Mouse (Mus musculus) layer of hippocampus, postnatal 25 days (tissue): ENCODE data around the gene Tk2. TPM values are rescaled to one million over a fixed set of nuclear protein-coding genes. Genes with fewer than 3 reads are reported as not detected.
"Not testable (repeated sequence)": the region's sequence is repeated elsewhere in the genome, so short reads cannot be mapped to it uniquely, and the experiment has no call there.

Experiments used
- DNase-seq, 2 experiments: peaks; one replicate each; pipeline ENCODE4 v3.0.0; 2022; ENCODE audit warnings: mixed read lengths in 2 of 2, low spot score in 1 of 2; ENCODE audit errors: extremely low spot score in 1 of 2
- total RNA-seq, 2 experiments: library from RNA; stranded (reverse); gene quantifications; 2 replicates each; pipeline ENCODE4 v1.2.3; 2021

Gene Tk2
- 10 to 100 TPM; 36.4 to 37.7 TPM for total RNA-seq

DNA sequence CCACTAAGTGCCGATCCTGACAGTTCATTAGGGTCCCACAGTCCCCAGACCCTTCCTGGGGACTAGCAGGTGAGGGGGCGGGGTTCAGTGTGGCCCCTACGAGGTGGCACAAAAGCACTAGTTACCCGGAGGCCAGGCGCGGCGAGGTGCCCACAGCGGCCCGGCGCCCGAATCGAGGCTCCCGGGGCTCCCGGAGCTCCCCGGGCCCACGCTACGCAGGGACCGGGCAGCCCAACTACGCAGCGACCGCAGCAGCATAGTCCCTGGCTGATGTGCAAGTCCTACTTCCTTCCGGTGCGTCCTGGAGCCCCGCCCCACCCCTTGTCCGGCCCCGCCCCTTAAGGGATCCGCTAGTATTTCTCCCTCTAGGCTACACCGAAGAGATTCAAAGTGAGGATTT, at the start of gene Tk2:
TSS of gene Tk2 (minus strand) at position 283 of the 400 bp plus-strand sequence.
- peak; percentile 60 to 64 for DNase-seq

DNA sequence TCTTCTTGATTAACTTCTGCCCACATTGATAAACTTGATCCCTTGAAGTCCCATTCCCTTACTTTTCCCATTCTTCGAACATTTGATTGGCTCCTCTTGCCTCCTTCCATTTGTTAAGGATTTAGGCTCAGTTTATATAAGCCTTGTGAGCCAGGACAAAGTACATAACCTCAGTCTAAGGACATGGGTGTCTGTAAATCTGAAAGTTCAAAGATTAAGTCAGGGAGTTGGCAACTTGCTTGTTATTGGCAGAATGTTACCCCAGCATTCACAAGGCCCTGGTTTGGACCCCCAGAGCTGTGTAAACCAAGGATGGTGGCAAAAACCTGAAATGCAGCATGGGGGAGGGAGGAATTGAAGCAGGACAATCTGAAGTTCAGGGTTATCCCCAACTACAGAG, 46.0 kb upstream of the Tk2 start:
- DNase-seq = no peak

DNA sequence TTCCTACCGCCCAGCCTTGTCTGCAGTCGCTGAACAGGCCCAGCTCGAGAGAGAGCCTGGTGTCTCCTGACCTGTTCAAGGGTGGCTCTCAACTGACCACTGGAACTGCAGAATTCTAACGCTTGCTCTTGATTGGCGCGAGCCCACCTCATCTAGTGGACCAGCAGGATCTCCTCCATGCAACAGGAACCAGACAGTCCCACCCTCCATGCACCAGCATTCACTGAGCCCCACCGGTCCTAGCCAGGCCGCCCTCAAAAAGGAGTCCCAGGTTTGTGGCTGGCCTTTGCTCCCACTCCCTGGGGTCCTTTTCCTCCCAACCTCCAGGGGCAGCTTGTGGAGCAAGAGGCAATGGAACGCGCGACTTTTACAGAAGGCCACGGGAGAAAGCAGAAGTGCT, 44.7 kb upstream of the Tk2 start, which contains the start of gene Cmtm2a:
TSS of gene Cmtm2a (minus strand) at position 101 of the 400 bp plus-strand sequence.
- not testable (repeated sequence) for DNase-seq

DNA sequence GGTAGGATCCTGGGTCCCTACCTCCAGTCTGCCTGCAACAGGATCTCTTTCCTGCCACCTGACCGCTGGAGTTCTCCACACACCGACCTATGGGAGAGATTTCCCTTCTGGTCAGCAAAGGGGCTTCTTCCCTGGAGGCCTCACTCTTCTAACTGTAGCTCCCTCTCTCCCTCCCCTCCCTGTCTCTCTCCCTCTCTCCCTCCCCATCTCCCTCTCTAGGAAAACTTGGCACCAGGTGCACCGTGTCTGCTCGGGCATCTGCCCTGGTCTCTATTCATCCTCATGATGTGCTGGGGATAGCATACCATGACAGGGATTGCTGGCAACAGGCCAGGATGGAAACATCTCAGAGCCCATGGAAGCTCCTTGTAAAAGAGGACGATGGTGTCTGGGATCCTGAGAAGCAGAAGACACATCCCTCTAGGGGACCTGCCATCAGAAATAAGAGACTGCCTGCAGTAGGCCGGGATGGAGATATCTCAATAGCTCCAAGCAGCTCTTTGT, 20.6 kb upstream of the Tk2 start:
- DNase-seq = no peak

DNA sequence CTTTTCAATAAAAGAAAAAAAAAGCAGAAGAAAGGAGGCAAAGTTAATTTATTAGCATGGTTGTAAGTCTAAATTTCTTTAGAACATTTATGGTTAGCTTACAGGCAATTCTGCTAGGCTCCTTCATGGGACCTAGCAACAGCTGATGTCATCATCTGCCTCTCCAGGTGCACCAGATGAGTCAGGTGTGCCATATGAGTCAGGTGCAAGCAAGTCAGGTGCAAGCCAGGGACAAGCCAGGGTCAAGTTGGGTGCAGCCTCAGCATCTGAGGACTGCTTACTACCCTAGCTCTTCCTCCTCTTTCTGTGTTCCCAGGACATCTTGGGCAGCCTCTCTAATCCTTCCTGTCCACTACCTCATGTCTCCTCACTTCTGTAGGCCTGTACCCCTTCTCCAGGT, 20.0 kb upstream of the Tk2 start:
- DNase-seq = no peak

DNA sequence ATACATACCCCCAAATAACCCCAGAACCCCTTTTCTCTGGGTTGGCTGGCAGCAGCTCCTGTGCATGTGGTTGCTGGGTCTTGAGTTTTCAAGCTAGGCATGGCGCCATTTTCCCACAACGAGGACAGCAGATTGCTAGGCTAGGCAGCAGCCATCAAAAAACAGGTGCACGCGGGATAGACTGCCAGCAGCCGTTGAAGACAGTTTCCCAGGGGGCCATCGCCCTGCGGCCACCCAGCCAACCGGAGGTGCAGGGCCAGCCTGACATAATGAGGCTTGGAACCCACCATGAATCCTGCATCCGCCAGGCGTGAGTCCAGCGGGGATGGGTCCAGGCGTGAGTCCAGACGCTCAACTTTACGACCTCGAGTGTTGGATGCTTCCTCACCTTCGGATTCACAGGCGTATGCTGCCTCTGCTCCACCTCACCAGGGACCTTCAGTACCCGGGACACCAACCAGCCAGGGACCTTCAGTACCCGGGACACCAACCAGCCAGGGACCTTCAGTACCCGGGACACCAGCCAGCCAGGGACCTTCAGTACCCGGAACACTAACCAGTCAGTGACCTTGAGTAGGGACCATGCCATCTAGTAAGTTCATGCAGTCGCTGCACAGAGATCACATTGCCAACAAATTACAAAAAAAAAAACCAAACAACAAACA, 16.0 kb upstream of the Tk2 start:
- not testable (repeated sequence) for DNase-seq

DNA sequence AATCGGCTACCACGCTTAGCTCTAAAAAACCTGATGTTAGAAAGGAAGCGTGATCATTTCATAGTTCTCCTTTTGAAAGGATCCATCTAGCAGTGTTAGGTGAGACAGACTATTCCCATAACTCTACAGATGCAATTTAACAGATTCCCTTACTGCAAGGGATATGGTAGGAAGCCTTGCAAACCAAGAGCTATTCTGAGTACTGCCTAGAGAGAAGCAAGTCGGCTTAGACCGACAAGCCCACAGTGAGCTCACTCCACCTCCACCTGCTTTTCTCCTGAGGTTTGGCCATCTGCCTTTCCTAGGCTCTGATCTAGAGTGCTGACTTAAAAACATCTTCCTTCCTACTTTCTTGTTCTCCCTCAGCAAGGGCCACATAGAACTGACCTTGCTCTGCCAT, 13.4 kb upstream of the Tk2 start:
- not testable (repeated sequence) for DNase-seq

DNA sequence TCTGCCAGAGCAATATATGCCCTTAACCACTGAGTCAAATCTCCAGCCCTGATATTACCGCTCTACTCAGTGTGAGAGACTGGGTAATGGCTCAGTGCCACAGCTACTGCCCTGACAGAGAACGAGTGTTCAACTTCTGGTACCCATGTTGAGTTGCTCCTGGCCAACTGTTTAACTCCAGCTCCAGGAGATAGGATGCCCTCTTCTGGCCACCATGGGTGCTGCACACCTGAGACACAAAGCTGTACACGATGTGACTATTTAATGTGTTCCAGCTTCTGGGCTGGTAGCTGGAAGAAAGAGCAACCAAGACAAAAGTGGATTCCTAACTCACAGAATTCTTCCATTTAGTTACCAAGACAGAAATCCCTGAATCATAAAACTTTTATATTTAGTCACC, 4.7 kb upstream of the Tk2 start:
- DNase-seq = no peak

DNA sequence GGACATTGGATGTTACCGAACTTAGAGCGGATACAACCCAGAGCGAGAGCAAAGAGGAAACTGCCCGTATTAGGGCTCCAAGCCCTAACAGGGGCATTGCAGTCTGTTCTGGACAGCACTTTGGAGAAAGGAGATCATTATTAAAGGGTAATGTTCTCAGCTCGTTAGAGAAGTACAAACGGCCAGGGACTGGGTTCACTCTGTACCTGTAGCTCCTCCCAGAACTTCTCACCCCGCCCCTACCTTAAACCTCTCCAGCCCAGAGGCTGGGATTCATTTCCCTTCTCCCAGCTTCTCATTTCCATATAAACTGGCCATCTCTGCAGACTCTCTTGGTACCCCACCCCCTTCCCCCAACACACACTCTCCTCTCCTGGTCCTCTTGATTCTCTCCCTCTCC, 3.1 kb upstream of the Tk2 start:
- no peak for DNase-seq

DNA sequence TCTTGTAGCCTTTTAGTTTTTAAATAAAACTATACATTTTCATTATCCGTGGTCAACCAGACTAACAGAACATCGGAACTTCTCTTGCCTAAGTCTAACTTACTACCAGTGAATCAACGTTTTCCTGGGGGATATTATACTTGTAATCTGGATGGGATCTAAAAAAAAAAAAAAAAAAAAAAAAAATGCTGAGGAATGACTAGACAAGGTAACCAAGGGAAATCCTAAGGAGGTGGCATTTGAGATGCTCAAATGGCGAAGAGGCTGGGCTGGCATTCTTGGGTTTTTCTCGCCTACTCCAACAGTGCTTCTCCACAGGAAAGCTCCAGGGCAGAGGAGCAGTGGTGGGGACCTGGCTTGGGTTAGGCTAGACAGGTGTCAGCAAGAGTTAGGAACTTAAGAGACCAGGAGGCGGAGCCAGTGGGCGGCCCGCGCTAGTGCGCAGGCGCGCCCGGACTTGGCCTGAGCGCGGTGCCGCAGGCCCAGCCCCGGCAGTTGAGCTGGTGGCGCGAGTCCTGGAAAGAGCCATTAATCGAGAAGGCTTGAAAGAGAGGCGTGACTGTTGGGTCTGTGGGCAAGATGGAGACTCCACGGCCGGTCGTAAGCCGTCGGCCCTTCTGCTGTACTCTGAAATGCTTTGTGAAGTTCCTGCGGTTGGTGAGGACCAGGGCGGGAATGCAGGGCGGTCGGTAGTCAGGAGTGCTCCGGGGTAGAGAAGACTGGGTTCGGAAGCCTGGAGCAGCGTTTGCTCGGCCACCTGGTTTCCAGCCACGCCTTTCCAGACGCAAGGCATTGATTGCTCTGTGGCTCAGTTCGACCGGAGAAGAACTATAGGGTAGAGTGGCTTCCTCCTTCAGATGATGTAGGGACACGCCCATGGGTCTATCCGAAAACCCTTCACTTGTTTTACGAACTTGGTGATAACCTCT, 2.3 kb upstream of the Tk2 start, which contains the start of gene Cklf:
TSS of gene Cklf (plus strand) at position 423 of the 929 bp plus-strand sequence.
- peak; percentile 57 to 70 for DNase-seq

DNA sequence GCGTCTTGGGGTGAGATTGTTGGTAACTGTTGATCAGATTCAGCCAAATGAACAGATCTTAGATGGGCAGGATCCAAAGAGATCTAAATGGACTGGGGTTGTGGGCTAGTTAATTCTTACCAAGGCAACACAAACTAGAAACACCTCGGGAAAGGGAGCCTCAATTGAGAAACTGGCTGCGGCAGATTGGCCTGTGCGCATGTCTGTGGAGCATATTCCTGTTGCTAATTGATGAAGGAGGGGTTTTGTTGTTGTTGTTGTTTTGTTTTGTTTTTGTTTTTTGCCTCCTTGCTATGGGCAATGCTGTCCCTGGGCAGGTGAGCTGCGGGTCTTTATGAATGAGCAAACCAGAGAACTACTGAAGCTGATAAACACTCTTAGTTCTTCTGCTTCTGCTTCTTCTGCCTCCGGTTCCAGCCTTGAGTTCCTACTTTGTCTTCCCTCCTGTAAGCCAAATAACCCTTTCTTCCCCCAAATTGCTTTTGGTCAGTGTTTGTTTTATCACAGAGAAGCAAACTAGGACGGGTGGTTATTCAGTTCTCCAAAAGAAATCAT, 1.2 kb upstream of the Tk2 start:
- peak in 1 of 2 experiments; percentile 2 for DNase-seq

DNA sequence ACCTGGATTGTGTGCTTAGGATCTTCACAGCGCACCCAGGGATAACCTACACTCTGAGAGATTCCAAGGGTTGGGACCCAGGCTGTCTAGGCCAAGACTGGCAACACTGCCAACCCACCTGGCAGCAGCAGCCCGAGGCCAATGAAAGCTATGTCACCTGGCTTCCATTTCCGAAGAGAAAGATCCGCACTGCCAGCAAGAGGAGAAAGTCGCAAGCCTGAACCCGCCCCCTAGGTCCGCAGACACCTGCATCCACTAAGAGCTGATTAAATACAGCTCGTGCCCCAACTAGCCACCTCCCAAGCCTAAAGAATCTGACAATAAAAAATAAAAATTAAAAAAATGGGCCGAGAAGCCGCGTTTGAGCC, 466 bp downstream of the Tk2 start:
- DNase-seq = peak in 1 of 2 experiments; percentile 10

DNA sequence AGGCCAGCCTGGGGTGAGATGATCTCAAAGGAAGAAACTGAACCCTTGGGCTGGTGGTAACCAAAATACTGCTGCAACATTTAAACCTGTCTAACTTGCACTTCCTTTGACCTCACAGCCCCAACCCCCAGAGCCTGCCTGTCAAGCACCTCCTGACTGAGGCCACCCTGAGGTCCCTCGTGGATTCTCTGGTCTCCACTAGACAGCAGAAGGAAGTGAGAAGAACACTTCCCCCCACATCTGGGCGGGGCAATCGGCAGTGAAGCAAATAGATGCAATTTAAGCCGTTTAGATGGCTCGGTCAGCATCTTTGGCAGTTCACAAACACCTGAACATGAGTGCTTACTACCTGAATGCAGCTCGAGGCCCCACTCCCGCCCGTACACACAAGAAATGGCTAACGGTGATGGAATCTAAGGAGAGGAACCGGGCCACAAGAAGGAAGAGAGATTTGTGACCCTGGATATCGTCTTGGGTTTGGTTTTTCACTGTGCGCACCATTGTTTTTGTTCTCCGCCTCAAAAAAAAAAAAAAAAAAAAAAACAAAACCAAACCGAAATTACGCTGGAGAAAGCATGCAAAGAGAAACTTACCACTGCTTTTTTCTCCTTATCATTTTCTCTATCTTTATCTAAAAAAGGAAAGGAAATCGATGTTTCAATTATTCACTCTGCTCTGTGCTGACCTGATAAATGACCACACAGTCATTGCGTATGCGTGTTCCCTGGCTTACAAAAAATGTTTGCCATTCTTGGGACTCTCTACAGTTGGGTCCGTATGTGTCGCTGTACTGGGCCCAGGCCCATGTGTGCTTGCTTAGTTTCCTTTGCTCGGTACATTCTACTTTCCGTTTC, 1.1 kb downstream of the Tk2 start:
- peak in 1 of 2 experiments; percentile 4 for DNase-seq

DNA sequence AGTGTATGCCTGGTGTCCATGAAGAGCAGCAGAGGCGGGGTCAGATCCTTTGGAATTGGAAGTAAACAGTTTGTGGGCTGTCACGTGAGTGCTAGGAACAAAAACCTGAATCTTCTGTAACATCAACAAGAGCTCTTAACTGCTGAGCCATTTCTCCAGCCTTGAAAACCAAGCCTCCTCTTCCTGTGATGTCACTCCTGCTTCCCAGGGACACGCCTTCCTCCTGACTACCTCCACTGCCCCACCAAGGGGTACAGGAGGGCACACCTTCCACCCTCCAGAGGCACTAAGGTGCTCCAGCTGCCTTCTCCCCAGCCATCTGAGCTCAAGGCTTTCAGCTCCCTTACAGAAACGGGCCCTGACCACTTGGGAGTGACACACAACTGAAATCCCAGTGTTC, 1.7 kb downstream of the Tk2 start:
- peak in 1 of 2 experiments; percentile 1 for DNase-seq

DNA sequence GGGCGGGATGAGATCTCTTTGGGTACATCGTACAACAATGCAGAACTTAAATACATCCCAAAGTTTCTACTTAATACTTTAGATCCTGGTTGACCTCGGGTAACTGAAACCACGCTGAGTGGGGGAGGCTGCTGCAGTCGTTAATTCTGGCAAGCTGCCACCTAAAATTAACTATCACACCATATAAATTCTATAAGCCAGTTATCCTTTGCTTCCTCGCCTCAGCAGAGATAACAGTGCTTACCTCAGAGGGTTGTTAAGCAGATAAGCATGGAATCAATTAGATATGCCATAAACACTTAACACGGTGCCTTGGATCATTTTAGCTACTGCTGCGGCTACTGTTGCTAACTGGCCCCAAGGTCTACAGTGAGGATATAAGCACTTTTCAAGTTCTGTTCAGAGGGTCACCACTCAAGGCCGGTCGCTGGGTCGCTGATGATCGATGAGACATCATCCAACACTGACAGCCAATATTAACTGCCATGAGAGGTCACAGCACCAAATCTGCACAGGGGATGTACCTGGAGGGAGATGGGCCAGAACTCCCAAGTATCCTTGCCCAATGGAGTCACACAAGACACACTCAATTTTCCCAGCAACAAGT, 6.2 kb downstream of the Tk2 start:
- DNase-seq = no peak

DNA sequence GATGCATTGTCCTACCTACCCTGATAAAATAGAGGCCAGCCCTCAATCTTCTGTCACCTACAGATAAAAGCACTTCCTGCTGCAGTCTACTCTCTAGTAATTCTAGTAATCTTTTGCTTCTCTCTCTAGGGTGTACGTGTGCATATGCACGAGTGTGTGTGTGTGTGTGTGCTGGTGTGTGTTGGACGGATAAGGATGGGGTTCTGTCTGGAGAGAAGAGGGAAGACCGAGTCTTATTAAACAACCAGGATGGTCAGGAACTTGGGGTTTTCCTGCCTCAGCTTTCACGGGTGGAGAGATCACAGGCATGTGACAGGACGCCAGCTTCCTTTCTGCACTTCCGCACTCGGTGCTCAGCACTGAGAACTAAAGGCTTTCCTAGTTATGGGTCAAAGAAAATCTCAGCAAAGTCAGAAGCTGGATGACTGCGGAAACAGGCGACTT, 8.9 kb downstream of the Tk2 start:
- DNase-seq = no peak

DNA sequence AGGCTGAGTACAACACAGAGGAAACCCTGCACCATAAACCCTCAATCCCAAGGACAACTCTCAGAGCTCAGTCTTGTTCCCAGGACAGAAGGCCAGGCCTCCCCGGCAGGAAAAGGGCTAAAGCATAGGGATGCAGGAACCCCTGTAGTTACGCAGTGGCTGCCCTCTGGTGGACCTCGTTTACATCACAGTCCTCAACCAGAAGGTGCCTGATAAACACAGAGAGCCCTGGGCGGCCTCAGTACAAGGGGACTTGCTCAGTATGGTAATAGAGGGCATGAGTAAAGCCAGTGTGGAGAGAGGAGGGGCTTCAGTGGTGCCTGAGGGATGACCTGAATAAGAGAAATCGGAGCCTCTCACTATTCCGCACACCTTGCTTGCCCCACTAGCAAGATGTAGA, 13.8 kb downstream of the Tk2 start:
- no peak for DNase-seq

DNA sequence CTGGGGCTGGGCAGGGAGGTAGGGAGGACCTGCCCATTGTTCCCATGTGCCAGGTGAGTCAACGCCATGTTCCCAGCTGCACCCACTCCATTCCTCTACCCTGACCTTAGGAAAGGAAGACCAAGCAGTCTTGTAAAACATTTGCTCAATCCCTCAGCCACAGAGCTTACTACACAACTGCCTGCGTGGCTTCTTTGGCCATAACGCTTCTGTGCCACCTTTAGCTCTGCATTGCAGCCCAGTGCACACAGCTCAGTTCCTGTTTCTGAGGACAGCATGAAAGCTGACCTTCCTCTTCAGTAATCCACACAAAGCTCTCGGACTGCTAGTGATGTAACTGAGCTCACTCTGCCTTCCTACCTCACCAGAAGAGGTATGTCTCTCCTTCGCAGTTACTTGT, 15.4 kb downstream of the Tk2 start:
- DNase-seq = no peak

DNA sequence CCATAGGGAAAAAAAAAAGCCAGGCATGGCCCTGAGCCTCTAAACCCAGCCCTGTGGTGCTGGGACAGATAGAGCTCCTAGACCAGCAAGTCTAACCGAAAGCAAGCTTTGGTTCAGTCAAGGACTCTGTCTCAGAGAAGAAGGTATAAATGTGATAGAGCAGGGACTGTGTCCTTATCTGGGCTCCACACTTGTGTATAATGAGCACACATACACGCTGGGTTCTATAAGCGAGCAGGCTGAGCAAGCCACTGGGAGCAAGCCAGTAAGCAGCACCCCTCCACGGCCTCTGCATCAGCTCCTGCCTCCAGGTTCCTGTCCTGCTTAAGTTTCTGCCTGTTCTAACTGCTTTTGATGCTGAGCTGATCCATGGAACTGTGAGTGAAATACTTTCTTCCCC, 16.3 kb downstream of the Tk2 start:
- no peak for DNase-seq

DNA sequence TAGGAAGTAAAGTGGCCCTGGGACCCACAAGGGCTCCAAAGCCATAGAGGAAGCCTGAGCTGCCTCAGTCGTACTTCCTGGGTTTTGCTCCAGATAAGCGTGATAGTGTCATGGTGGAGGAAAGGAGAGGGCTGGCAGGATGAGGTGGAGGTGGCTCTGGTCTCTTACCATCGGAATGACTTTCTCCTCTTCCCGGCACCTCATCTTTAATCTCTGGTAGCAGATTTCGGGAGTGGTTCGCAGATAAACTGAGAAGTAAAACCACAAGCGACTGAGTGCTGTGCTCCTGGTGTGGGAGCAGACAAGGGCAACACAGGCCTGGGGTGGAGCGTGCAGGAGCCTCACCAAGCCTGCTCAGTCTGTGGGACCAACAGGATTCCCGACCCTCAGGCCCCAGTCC, 18.0 kb downstream of the Tk2 start:
- DNase-seq = no peak
